Mouse (Mus musculus): ENCODE measurements at regions not wholly inside any gene's neighbourhood (a gene's known extent, or its start where the extent isn't known, plus 50 kb on each side); places are given as distances from the start of the nearest gene placed in this dataset.

GRCm38 (mm10) chr9:118323796-118324195 lies 154.2 kb upstream of the Eomes start:
- DNase-seq (ENCODE audit: low read depth): no peak

- DNase-seq (ENCODE audit: low read depth): no peak
Measured at GRCm38 (mm10) chr9:118326656-118327055, 151.4 kb upstream of the Eomes start.

- no peak for DNase-seq (ENCODE audit: low read depth)
Measured at GRCm38 (mm10) chr9:118327904-118328303, 150.1 kb upstream of the Eomes start.

- no peak for DNase-seq (ENCODE audit: low read depth)
Measured at GRCm38 (mm10) chr9:118341401-118341800, 136.6 kb upstream of the Eomes start.

GRCm38 (mm10) chr9:118354911-118355310 lies 123.1 kb upstream of the Eomes start:
- no peak for DNase-seq (ENCODE audit: low read depth)

GRCm38 (mm10) chr9:118357406-118357805 lies 120.6 kb upstream of the Eomes start:
- DNase-seq (ENCODE audit: low read depth): no peak

- DNase-seq (ENCODE audit: low read depth): no peak
Measured at GRCm38 (mm10) chr9:118363929-118364328, 114.1 kb upstream of the Eomes start.

- DNase-seq (ENCODE audit: low read depth): no peak
Measured at GRCm38 (mm10) chr9:118365431-118365830, 112.6 kb upstream of the Eomes start.

GRCm38 (mm10) chr9:118367314-118367713 lies 110.7 kb upstream of the Eomes start:
- no peak for DNase-seq (ENCODE audit: low read depth)

- no peak for DNase-seq (ENCODE audit: low read depth)
Measured at GRCm38 (mm10) chr9:118370581-118370980, 107.4 kb upstream of the Eomes start.

- DNase-seq (ENCODE audit: low read depth): no peak
Measured at GRCm38 (mm10) chr9:118374680-118375079, 103.3 kb upstream of the Eomes start.

GRCm38 (mm10) chr9:118379055-118379454 lies 99.0 kb upstream of the Eomes start:
- no peak for DNase-seq (ENCODE audit: low read depth)

GRCm38 (mm10) chr9:118382532-118382931 lies 95.5 kb upstream of the Eomes start:
- no peak for DNase-seq (ENCODE audit: low read depth)

GRCm38 (mm10) chr9:118384610-118385009 lies 93.4 kb upstream of the Eomes start:
- no peak for DNase-seq (ENCODE audit: low read depth)

- peak; percentile 69 for DNase-seq (ENCODE audit: low read depth)
Measured at GRCm38 (mm10) chr9:118387631-118388030, 90.4 kb upstream of the Eomes start.

GRCm38 (mm10) chr9:118389481-118390334 lies 88.3 kb upstream of the Eomes start:
- peak; percentile 56 for DNase-seq (ENCODE audit: low read depth)

- DNase-seq (ENCODE audit: low read depth): peak; percentile 78
Measured at GRCm38 (mm10) chr9:118390679-118391078, 87.3 kb upstream of the Eomes start.

GRCm38 (mm10) chr9:118391715-118392114 lies 86.3 kb upstream of the Eomes start:
- DNase-seq (ENCODE audit: low read depth): no peak

GRCm38 (mm10) chr9:118392796-118393195 lies 85.2 kb upstream of the Eomes start:
- DNase-seq (ENCODE audit: low read depth): peak; percentile 62

- peak; percentile 41 for DNase-seq (ENCODE audit: low read depth)
Measured at GRCm38 (mm10) chr9:118393567-118393966, 84.4 kb upstream of the Eomes start.

- peak; percentile 80 for DNase-seq (ENCODE audit: low read depth)
Measured at GRCm38 (mm10) chr9:118396425-118397053, 81.5 kb upstream of the Eomes start.

- DNase-seq (ENCODE audit: low read depth): peak; percentile 54
Measured at GRCm38 (mm10) chr9:118400520-118400919, 77.5 kb upstream of the Eomes start.

GRCm38 (mm10) chr9:118401170-118401569 lies 76.8 kb upstream of the Eomes start:
- DNase-seq (ENCODE audit: low read depth): no peak
